Mouse (Mus musculus) mouse trophoblast stem cell (cell line): ENCODE measurements around the gene Gatad1.
"Not testable (repeated sequence)": the region's sequence is repeated elsewhere in the genome, so short reads cannot be mapped to it uniquely, and the experiment has no call there.

Source experiments
- in situ Hi-C, 2 experiments: fragments of 300-500 bp; cut with MseI, MboI; formaldehyde crosslinking; loops; 2 replicates in 1 of 2; 3 replicates in 1 of 2; pipeline ENCODE4 v1.15.1; 2025

Gatad1 gene

DNA sequence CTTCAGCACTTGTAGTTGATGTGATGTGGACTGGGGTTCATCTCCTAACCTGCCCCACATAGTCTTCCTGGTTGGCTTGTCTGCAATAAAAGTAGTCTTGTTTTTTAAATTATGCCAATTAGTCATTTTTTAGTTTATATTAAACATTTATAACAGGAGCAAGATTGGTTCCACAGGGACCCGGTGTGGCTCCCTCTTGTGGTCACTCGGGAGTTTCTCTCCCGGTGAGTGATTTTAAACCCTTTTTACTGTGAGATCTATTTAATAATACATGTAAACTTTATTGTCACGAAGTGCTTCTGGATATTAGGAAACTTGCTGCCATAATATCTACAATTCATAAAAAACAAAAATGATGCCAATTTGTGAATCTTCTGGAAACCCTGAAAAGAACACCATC is 23.0 kb downstream of the Gatad1 start:
- in situ Hi-C loops = no loop called here

DNA sequence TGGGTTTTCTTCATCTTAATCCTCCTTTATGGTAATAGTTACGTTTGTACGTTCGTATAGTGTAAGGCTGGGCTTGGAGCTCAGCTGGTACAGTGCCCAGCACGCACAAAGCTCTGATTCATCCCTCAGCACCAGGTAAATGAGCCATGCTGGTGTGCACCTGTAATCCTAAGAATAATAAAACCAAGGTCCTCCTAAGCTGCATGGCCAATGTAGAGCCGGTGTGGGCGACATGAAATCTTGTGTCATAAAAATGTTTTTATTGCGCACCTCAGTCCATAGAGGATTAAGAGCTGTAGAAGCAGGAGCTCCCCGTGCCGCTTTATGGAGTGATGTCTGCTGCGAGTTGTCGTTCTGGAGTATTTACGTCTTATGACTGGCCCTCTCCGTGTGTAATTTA is 23.7 kb downstream of the Gatad1 start:
- in situ Hi-C loops = no loop called here

DNA sequence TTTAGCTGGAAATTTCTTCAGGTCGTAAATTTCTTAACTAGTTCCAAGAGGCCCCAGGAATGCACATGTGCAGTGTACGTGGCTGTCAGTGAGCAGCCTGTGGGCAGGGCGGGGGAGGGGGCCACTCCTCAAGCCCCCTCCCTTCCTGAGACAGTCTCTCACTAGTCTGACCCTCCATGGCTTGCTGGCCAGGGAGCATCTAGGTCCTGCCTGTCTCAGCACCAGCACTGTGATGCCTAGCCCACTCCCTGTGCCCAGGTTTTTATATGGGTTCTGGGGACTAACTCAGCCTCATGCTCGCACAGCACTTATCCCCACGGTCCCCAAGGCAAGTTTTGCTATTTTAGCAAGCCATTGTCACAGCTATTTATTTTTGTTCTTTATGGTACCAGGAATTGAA is 24.7 kb downstream of the Gatad1 start:
- in situ Hi-C loops = no loop called here

DNA sequence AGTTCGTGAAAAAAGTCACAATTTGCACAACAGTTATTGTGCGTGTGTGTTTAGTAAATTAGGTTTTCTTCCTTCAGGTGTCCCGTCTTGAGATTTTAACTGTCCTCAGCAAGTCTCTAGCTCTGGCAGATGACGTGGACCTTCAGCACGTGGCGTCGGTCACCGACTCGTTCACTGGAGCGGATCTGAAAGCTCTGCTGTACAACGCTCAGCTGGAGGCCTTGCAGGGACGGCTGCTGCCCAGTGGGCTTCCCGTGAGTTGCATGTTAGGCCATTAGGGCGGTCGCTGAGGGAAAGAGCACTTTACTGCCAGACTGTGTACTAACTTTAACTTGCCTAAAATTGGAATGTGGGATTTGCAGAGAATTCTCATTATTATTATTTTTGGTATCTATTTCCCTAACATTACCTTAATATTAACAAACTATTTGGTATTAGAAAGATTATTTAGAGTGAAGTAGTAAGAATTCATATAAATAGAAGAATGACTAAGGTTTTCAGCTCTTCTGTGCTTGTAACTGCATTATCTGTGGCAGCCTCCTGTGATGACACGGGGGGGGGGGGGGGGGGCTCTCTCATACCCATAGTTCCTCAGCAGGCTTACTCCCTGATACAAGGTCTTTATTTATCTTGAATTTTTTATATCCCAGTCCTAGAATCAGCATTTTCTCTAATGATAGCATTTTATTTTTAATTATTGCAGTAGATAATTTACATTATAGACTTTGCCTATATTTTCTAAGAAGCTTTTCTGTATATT is 25.3 kb downstream of the Gatad1 start:
- in situ Hi-C loops = no loop called here

DNA sequence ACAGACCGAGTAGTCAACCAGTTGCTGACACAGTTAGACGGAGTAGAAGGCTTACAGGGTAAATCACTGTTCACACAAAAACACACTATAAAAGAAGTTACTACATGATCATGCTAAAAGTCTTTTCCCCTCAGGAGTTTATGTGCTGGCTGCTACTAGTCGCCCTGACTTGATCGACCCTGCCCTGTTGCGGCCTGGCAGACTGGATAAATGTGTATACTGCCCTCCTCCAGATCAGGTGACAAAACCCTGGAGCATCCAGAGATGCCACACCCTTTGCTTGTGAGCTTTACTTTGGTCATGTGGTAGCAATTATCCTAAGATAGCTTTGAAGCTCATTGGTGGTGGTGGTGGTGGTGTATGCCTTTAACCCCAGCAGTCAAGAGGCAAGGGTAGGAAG is 26.9 kb downstream of the Gatad1 start:
- in situ Hi-C loops = no loop called here

DNA sequence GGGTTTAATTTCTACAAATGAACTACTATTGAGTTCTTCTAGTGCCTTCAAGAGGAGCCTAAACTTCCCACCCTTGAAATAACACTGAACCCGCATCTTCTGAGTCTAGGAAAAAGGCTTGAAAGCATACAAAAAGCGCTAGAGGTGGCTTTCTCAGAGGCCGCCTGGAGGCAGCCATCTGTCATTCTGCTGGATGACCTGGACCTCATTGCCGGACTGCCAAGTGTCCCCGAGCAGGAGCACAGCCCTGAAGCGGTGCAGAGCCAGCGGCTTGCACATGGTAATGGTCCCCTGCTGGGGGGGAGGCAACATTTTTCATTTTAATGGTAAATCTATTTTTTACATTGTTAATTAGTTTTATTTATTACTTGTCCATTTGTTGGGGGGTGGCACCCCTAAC is 36.5 kb downstream of the Gatad1 start:
- in situ Hi-C loops = no loop called here

DNA sequence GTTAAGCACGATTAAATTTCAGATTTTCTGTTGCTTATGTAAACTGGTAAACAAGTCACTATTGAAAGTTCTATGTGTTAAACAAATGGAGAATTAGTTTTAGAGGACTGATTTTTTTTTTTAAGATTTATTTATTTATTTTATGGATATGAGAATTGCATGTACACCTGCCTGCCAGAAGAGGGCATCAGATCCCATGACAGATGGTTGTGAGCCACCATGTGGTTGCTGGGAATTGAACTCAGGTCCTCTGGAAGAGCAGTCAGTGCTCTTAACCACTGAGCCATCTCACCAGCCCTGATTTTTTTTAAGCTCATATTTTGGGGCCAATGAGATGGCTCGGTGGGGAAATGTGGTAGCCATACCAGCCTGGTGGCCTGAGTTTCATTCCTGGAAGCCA is 45.1 kb downstream of the Gatad1 start:
- in situ Hi-C loops = not testable (repeated sequence)

DNA sequence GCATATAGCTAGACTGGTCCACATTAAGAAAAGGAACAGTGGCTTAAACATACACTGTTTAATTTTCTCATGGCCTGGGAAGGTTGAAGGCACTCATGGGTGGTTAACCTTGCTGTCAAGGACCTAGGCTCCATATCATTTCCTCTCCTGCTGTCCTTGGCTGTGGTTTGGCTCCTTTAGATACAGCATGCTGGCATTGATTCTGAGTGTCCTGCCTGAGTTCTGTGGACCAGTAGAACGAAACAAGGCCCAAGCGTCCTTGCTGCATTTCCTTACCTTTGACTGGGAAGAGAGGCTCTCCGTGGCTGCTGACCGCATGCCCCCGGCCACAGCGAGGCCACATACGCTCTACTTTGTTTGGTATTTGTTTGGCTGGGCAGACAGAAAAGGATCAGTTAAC is 47.7 kb downstream of the Gatad1 start:
- in situ Hi-C loops = no loop called here

DNA sequence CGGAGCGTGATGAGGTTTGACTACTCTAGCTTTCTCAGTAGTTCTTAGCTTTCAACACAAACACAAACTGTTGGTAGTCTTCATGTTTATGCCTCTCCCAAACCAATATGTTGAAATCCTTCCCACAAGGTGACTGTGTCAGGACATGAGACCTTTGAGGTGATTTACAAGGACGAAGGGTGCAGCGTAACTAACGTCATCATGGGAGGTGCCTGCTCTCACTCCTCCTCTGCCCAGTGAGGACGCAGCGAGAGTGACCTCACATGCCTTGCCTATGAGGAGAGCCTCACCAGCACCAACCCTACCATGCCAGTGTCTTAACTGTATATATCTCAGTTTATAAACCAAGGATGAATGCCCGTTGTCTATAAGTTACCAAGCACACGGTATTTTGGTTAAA is 49.9 kb downstream of the Gatad1 start:
- in situ Hi-C loops = no loop called here

DNA sequence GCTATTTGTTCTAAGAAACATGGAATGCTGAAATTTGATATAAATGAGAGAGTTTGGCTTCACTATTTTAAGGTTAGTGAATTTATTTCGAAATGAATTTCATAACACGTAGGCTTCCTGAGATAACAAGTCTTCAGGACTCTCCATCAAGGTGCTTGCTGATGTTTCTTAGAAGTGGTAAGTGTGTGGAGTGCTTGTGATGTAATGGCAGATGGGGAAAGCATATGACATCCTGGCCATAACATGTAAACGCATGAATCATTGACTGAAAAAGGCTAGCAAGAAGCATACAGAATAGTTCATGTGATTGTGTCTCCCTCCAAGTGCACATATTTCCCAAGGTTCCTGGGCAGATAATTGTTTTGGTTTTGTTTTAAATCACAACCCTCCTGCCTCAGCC is 56.2 kb downstream of the Gatad1 start:
- in situ Hi-C loops = no loop called here

DNA sequence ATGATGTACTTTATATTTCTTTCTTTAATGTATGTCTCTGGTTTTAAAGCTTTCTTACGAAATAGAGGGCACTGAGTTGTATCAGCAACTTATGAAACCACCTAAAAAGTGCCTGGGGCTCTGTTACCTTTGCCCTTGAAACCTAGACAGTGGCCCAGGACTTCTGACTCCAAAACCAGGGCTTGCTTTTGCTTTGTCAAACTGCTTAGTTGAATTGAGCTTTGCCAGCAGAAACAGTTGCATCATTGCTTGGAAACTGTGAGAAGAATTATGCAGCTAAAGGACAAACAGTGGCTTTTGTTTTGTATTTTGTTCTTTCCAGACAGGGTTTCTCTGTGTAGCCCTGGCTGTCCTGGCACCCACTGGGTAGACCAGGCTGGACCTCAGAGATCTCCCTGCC is 56.7 kb downstream of the Gatad1 start:
- in situ Hi-C loops = no loop called here

DNA sequence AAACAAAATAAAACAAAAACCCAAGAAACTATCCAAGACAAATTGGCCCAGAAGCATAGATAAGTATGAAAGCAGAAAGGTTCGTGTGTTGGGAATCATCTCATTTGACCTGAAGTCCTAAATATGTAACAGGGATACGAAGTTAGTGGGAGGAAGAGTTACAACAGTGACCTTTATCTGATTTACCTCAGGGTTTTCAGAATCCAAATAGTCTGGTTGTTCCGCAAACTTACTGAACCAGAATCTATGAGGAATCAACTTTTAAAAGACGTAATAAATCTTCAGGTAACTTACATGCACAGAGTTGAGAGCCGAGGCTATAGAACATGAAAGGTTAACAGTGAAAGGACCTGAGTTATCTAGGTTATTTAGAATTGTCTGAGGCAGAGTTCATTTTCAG is 58.2 kb downstream of the Gatad1 start:
- in situ Hi-C loops = no loop called here

DNA sequence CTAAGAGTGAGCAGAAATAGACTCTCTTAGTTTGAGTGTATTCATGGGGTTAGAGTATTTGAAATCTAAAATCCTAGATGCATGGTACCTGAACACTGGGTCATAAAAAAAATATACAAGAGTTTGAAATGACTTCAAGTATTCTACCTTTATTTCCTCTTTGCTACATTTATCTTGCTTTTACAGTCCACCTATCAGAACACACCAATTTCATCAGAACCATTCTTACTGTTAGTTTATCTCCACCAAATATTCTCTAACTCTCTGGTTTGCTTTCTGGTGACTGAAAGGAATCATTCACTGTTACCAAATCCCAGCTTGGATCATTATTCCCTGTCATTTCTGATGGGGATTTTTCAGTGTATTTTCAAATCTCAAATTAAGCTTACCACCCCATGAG is 59.8 kb downstream of the Gatad1 start:
- in situ Hi-C loops = no loop called here

DNA sequence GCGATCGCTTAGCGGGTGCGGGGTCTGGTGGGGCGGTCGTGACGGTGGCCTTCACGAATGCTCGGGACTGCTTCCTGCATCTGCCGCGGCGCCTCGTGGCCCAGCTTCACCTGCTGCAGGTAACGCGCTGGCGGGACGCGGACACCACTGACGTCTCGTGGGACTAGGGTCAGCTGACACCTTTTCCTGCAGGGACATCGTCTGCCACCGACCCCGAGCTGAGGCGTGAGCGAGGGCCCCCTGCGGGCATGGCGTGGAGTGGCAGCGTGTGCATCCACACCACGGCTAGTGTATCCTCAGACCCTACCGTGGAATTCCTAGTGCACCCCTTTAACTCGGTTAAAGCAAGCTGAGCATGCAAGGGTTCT is 60.6 kb downstream of the Gatad1 start, which contains the start of gene Rbm48:
TSS of gene Rbm48 (minus strand) at position 187 of the 368 bp plus-strand sequence.
- in situ Hi-C loops = no loop called here

DNA sequence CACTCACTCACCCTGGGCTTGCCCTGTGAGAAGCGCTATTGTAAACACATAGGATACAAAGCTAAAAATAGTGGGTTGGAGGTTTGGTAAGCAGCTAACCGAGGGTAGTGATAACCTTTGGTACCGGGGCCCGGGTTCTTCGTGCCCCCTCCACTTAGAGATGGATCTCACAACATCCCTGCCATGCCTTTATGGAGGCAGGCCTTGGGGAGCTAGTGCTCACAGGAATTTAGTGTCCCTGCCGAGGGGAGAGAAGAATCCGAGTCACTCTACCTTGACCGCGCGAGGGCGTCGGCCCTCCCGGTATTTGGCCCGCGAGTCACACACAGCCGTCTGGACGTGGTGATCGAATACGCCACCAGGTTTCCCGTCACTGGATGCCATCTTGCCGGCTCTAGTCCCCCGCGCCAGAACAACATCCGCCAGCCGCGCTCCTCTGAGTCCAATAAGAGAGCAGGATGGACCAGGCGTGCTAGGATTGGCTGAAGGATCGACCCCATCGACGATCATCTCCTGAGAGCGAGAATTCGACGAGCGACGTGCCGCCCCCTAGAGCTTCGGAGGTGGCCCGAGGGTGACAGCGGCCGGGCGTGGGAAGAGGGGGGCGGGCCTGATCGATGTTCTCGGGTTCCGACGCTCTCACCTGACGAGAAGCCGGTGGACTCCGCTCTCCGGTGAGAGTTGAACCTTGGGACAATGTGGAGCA is 61.1 kb downstream of the Gatad1 start, which contains the start of gene Pex1:
TSS of gene Pex1 (plus strand) at position 374 of the 706 bp plus-strand sequence.
- in situ Hi-C loops = no loop called here
